ENCODE assay signal across 19 mouse cellular contexts in genomic region chr7:65076134-65076533, GRCm38 (mm10).
"Had no signal": no experiment of that assay in that cellular context is flagged by ENCODE, and none has a peak within 500 bp of the region (broad histone marks: within the 10 kb centered on the region; RNA-seq: fewer than 3 reads in every experiment).

No protein-coding gene starts in this region.

- H3K36me3 ChIP-seq: liver, embryonic 15.5 days; lung, embryonic 15.5 days; midbrain, embryonic 13.5 days; midbrain, embryonic 15.5 days; neural tube, embryonic 12.5 days; stomach, embryonic 15.5 days had no signal

- H3K27ac ChIP-seq: liver, embryonic 15.5 days; lung, embryonic 15.5 days; macrophage; midbrain, embryonic 13.5 days; midbrain, embryonic 15.5 days; neural tube, embryonic 12.5 days; stomach, embryonic 15.5 days; stomach, postnatal 0 days had no signal

- H3K9ac ChIP-seq: liver, embryonic 15.5 days; liver, postnatal 0 days; lung, embryonic 15.5 days; midbrain, embryonic 13.5 days; midbrain, embryonic 15.5 days; neural tube, embryonic 12.5 days; stomach, embryonic 15.5 days had no signal

- ATAC-seq: liver, postnatal 0 days; lung, postnatal 0 days; midbrain, embryonic 13.5 days; midbrain, embryonic 15.5 days had no signal

- H3K9me3 ChIP-seq: liver, embryonic 15.5 days; lung, embryonic 15.5 days; midbrain, embryonic 15.5 days; stomach, embryonic 15.5 days had no signal

- H3K27me3 ChIP-seq: liver, embryonic 15.5 days; lung, embryonic 15.5 days; megakaryocyte, embryonic 14.5 days; midbrain, embryonic 13.5 days; midbrain, embryonic 15.5 days; neural tube, embryonic 12.5 days; stomach, embryonic 15.5 days had no signal

- DNase-seq: liver, postnatal 0 days; lung, adult 2 months; lung, postnatal 14 days; lung, postnatal 36 days; right cerebral cortex, postnatal 25 days; thymus, adult 18-20 months; thymus, postnatal 14 days; thymus, postnatal 36 days had no signal

- H3K4me2 ChIP-seq: liver, embryonic 15.5 days; lung, embryonic 15.5 days; midbrain, embryonic 11.5 days; midbrain, embryonic 13.5 days; midbrain, embryonic 15.5 days; neural tube, embryonic 12.5 days; stomach, embryonic 15.5 days had no signal

- H3K4me3 ChIP-seq: liver, embryonic 15.5 days; lung, embryonic 15.5 days; megakaryocyte, embryonic 14.5 days; midbrain, embryonic 13.5 days; midbrain, embryonic 15.5 days; neural tube, embryonic 12.5 days; stomach, embryonic 15.5 days had no signal

- H3K4me1 ChIP-seq: liver, embryonic 15.5 days; lung, embryonic 15.5 days; megakaryocyte, embryonic 14.5 days; neural tube, embryonic 12.5 days; stomach, embryonic 15.5 days had no signal
